Mouse (Mus musculus) forebrain, embryonic 14.5 days (tissue): ENCODE measurements around the gene Tinagl1. TPM values are rescaled to one million over a fixed set of nuclear protein-coding genes. Genes with fewer than 3 reads are reported as not detected.

Source experiments
- ATAC-seq: fragments of 200-750 bp; cut with Nextera tagmentation; 2 replicates; pipeline ENCODE4 v1.8.0; 2017; ENCODE audit warnings: mild to moderate bottlenecking, moderate library complexity
- DNase-seq: peaks from one replicate; pipeline ENCODE4 v3.0.0-alpha.2; 2015; ENCODE audit warnings: low spot score
- H3K27ac ChIP-seq: fragments of 300-500 bp; sonication (generic); 2 replicates; pipeline ENCODE4 v1.5.1; 2014; ENCODE audit warnings: low read depth, mild to moderate bottlenecking, control low read depth, low read length, moderate library complexity
- H3K27me3 ChIP-seq: fragments of 300-500 bp; sonication (generic); replicated peaks from 2 replicates; pipeline ENCODE4 v1.6.1; 2014; ENCODE audit warnings: low read length, control low read depth, mixed read lengths; ENCODE audit not compliant: control insufficient read depth, insufficient read depth
- H3K36me3 ChIP-seq: fragments of 300-500 bp; sonication (generic); 2 replicates; pipeline ENCODE4 v1.6.1; 2014; ENCODE audit warnings: low read length, control low read depth; ENCODE audit not compliant: control insufficient read depth, insufficient read depth
- H3K4me1 ChIP-seq: fragments of 300-500 bp; sonication (generic); 2 replicates; pipeline ENCODE4 v1.6.1; 2014; ENCODE audit warnings: antibody characterized with exemption, low read length, control low read depth; ENCODE audit not compliant: control insufficient read depth, insufficient read depth
- H3K4me2 ChIP-seq: fragments of 300-500 bp; sonication (generic); 2 replicates; pipeline ENCODE4 v1.6.1; 2014; ENCODE audit warnings: mild to moderate bottlenecking, control low read depth, low read length
- H3K4me3 ChIP-seq: fragments of 300-500 bp; sonication (generic); 2 replicates; pipeline ENCODE4 v1.5.1; 2014; ENCODE audit warnings: low read depth, low read length, control low read depth
- H3K9ac ChIP-seq: fragments of 300-500 bp; sonication (generic); 2 replicates; pipeline ENCODE4 v1.6.1; 2014; ENCODE audit warnings: mild to moderate bottlenecking, low read length, control low read depth, moderate library complexity
- H3K9me3 ChIP-seq: fragments of 300-500 bp; sonication (generic); replicated peaks from 2 replicates; pipeline ENCODE4 v1.6.1; 2016; ENCODE audit warnings: low read length, control low read depth, mixed read lengths; ENCODE audit not compliant: control insufficient read depth
- WGBS: fragments of 180-500 bp; shearing (Covaris S2); extraction: QIAGEN DNeasy Blood & Tissue Kit; methylation state at CpG from one replicate; pipeline ENCODE4 v1.1.7; 2014; 5-methylcytosine and 5-hydroxymethylcytosine counted together
- polyA plus RNA-seq: library from polyadenylated mRNA; unstranded; fragments of >200 nt; fragmentation: Nextera tagmentation; extraction: Ambion mirVana; gene quantifications from 2 replicates; pipeline ENCODE4 v1.2.1, GENCODE M21; 2014

Tinagl1 gene
- polyA plus RNA-seq, 1 experiment from 2014 or later: 2.7 TPM

DNA sequence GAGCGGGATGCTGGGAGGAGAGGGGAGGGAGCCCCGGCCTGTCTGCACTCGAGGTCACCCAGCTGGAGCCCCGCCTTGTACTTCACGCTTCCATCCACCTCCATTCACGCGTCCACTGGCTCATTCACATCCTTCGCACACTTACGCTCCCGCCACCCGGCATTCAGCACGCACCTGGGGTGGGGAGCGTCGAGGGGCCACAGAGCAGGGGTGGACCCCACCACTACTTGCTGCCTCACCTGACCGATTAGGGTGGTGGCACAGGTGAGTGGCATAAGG lies 35.8 kb downstream of the Tinagl1 start, which contains the start of gene Hcrtr1:
TSS of gene Hcrtr1 (minus strand) at position 146 of the 279 bp plus-strand sequence.
- ATAC-seq (0 out of 2 replicates have a peak, but pooled peaks have one; percentile 11), DNase-seq (no peak)
- Histone ChIP-seq H3K36me3 (no peaks in the 10 kb centered on the region), H3K9me3 (no peaks in the 10 kb centered on the region), H3K27me3 (peaks cover 29% of the 10 kb centered on the region), H3K27ac (no peak within 1 kb of the TSS), H3K4me2 (peak within 1 kb of the TSS; percentile 75), H3K4me3 (peak within 1 kb of the TSS; percentile 35), H3K4me1 (peaks cover 4% of the 10 kb centered on the region; the same call in 1 of the 2 replicates), H3K9ac (peak within 1 kb of the TSS; percentile 54)
- WGBS: under 1% methylated on average over 13 of the region's 15 CpGs

DNA sequence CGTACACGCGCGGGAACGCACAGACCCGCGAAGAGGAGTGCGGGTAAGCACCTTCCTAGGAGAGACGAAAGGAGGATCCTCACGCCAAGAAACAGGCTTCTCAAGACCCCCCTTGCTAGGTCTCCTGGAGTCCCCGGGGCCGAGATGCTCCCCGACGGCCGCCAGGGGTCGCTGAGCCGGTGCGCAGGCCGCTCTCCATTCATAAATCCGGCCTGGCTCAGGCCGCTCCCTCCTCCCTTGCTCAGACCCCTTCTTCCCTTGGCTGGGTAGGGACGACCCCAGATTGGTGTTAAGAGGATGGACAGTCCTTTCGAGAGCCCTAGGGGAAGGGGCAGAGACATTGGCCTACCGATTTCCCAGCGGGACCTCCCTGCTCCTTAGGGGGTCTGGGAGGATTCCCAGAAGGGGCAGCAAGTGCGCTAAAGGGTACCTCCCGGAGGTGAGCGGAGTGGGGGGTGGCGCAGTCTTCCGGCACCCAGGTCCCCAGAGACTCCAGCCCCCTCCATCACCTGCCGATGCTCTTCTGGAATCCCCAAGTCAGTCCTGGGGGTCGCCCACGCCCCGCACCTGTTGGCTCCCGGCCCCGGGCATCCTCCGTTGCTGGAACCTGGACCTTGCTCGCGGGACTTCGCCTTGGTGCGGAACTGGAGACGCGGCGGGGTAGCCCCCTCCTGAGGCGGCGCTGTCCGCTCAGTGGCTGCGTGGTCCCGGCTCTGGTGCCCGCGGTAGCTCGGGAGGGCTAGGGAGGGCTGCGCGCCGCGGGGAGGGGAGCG lies 36.3 kb downstream of the Tinagl1 start:
- H3K4me2 ChIP-seq: peak overlapping the region; percentile 75
- no peaks in the 10 kb centered on the region for H3K9me3 ChIP-seq
- peaks cover 29% of the 10 kb centered on the region for H3K27me3 ChIP-seq
- DNase-seq (peak; percentile 81), ATAC-seq (peak; percentile 81)
- H3K4me3 ChIP-seq: peak overlapping the region; percentile 35
- under 1% methylated on average over 48 of the region's 57 CpGs for WGBS
- H3K4me1 ChIP-seq: peaks cover 4% of the 10 kb centered on the region; the same call in 1 of the 2 replicates
- H3K27ac ChIP-seq: no peak overlapping the region
- H3K36me3 ChIP-seq: no peaks in the 10 kb centered on the region
- H3K9ac ChIP-seq: peak overlapping the region; percentile 54

DNA sequence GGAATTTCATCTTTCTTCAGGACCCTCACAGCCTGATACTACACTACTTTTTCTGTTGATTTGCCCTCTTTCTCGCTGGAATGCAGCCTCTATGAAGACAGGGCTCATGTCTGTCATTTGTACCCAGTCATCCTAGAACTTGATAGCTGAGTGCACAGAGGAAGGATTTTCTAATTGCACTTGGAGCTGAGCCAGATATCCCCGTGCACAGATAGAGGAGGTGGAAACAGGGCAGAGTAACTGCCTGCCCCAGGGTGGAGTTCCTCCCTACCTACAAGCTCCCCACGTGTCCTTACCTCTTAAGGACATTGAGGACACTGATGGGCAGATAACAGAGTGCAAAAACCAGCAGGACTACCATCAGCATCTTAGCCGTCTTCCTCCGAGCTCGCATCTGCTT lies 41.5 kb downstream of the Tinagl1 start:
- Histone ChIP-seq H3K36me3 (no peaks in the 10 kb centered on the region), H3K27me3 (peaks cover 4% of the 10 kb centered on the region; the same call in 1 of the 2 replicates), H3K4me2 (no peak overlapping the region), H3K9me3 (no peaks in the 10 kb centered on the region), H3K4me3 (no peak overlapping the region), H3K4me1 (no peaks in the 10 kb centered on the region), H3K9ac (no peak overlapping the region), H3K27ac (no peak overlapping the region)
- ATAC-seq (no peak), DNase-seq (no peak)
- 57% methylated on average over 6 of the region's 6 CpGs for WGBS

DNA sequence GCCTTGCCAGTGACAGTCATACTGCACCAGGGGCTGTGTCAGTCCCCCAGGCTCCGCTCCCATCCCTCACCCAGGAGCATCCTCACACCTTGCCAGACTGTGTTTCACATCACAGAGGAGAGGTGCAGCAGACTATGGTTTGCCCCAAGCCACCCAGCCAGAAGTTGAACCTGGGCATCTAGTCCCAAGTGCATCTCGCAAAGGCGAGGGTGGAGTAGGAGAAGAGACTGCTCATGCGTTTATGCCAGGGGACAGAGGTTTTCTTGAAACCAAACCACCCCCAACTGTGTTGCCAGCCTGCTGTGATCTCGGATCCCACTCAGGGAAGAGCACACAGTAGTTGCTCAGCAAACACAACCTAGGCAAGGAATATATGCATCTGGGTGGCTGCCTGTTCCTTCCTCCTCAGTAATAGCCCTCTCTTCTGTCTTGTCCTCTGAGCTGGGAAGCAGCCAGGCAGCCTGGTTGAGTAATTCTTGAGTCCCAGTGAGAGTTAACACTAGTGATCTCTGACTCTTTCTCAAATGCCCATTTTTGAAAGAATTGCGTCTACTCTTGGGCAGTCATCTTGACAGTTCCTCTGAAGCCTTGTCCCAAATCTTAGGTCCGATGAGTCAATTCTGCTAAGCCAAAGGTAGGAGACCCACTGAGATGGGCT lies 43.3 kb downstream of the Tinagl1 start:
- H3K4me2 ChIP-seq: no peak overlapping the region
- no peaks in the 10 kb centered on the region for H3K4me1 ChIP-seq
- ATAC-seq: no peak
- no peak overlapping the region for H3K4me3 ChIP-seq
- 84% methylated on average over 7 of the region's 7 CpGs for WGBS
- H3K9ac ChIP-seq: no peak overlapping the region
- H3K9me3 ChIP-seq: no peaks in the 10 kb centered on the region
- H3K36me3 ChIP-seq: peaks cover 17% of the 10 kb centered on the region
- no peak for DNase-seq
- no peak overlapping the region for H3K27ac ChIP-seq
- no peaks in the 10 kb centered on the region for H3K27me3 ChIP-seq

DNA sequence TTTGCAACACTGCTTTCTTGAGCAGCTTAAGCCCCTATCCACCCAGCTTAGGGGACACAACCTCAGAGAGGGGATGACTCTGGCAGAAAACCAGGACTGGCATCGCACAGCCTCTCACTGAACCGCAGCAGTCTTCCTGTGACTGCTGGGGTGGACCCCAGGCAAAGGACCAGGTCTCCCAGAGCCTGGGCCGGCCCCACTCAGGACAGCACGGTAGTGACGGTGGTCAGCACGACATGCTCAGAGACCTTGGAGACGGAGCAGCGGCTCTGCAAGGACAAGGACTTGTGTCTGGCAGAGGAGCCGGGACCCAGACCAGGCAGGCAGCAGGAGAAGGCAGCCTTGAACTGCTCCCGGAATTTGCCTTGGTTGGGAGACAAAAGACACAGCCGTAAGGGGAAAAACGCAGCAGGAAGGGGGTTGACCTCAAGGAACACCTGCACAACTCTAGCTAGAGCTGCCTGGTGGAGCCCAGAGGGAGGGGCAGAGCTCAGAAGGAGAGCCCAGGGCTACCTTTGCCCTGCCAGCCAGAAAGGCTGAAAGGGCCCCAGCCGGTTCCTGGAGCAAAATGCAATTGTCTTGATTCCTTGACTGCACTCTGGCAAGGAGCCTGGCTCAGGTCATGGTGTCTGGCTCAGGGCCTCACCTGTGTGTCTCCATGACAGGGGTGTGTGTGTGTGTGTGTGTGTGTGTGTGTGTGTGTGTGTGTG lies 44.1 kb downstream of the Tinagl1 start:
- no peak for DNase-seq

DNA sequence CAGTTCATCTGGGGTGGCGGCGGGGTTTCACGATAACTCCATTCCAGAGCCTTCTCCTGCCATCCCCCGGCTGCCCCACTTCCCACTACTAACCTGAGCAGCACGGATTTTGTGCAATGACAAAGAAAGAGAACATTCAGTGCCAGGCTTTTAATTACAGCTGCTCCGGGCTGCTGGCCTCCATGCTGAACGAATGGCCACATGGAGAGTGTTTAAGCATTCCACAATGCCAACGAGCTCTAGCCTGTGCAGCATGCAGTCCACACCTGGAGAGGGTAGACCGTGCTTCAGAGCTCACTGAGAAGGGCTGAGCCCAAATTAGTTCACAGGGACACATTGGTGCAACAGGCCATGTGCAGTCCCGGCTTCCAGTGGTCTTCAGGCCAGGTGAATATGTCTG lies 44.8 kb downstream of the Tinagl1 start:
- no peaks in the 10 kb centered on the region for H3K4me1 ChIP-seq
- no peak for ATAC-seq
- H3K27me3 ChIP-seq: no peaks in the 10 kb centered on the region
- peaks cover 32% of the 10 kb centered on the region for H3K36me3 ChIP-seq
- 62% methylated on average over 10 of the region's 10 CpGs for WGBS
- H3K4me2 ChIP-seq: no peak overlapping the region
- no peaks in the 10 kb centered on the region for H3K9me3 ChIP-seq
- H3K27ac ChIP-seq: no peak overlapping the region
- H3K9ac ChIP-seq: no peak overlapping the region
- H3K4me3 ChIP-seq: no peak overlapping the region
- DNase-seq: no peak

More for the DNA sequence above, 44.1 kb downstream of the Tinagl1 start:
- H3K4me2 ChIP-seq: no peak overlapping the region
- no peaks in the 10 kb centered on the region for H3K9me3 ChIP-seq
- no peak for ATAC-seq
- H3K4me3 ChIP-seq: no peak overlapping the region
- no peak overlapping the region for H3K9ac ChIP-seq
- H3K27me3 ChIP-seq: no peaks in the 10 kb centered on the region
- H3K27ac ChIP-seq: no peak overlapping the region
- H3K4me1 ChIP-seq: no peaks in the 10 kb centered on the region
- peaks cover 24% of the 10 kb centered on the region for H3K36me3 ChIP-seq
- WGBS: 48% methylated on average over 13 of the region's 13 CpGs

DNA sequence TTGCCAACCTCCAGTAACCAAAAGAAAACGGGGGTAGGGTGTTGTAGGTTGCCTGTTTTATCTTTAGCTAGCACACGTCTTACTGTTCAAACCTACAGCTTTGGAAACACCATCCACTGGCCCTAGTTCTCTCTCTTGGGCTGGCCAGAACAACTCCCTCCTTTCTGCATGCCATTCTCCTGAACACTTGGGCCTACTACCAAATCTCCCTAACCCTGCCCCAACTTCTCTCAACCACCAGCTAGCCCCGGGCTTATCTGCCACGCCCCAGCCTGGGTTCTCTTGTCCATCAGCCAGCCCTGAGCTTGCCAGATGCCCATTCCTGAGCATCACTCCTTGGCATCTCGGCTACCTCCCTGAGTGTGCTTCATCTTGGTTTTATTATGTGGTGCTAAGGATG lies 46.0 kb downstream of the Tinagl1 start:
- H3K36me3 ChIP-seq: peaks cover 42% of the 10 kb centered on the region
- no peak for ATAC-seq
- no peaks in the 10 kb centered on the region for H3K27me3 ChIP-seq
- H3K4me3 ChIP-seq: no peak overlapping the region
- no peaks in the 10 kb centered on the region for H3K9me3 ChIP-seq
- no peaks in the 10 kb centered on the region for H3K4me1 ChIP-seq
- DNase-seq: no peak
- WGBS: 84% methylated on average over 5 of the region's 5 CpGs
- no peak overlapping the region for H3K27ac ChIP-seq
- no peak overlapping the region for H3K4me2 ChIP-seq
- no peak overlapping the region for H3K9ac ChIP-seq

DNA sequence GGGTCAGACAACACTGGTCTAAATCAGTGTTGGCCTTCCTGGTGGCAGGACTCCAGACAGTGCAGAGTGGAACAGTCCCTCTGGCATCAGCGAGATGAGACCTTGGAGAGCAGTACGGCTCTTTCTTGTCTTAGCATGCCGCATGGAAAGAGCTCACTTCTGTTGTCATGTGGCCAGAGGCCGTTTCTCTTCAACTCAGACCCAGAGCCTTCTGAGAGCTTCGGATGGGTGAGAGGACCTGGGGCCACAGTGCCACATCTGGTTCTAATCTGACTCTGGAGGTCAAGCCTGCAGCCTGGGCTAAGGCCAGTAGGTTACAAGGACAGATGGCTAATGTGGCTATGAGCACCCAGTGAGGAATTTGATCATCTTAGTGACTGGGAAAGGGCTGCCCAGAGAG lies 49.0 kb downstream of the Tinagl1 start:
- WGBS: 89% methylated on average over 5 of the region's 5 CpGs
- no peaks in the 10 kb centered on the region for H3K4me1 ChIP-seq
- H3K27ac ChIP-seq: no peak overlapping the region
- ATAC-seq: no peak
- H3K9me3 ChIP-seq: no peaks in the 10 kb centered on the region
- no peak overlapping the region for H3K4me3 ChIP-seq
- no peak overlapping the region for H3K4me2 ChIP-seq
- DNase-seq: no peak
- no peak overlapping the region for H3K9ac ChIP-seq
- H3K27me3 ChIP-seq: no peaks in the 10 kb centered on the region
- peaks cover 69% of the 10 kb centered on the region for H3K36me3 ChIP-seq
